Mouse (Mus musculus): Measurements from ENCODE around the gene Olfr78. TPM values are rescaled to one million over a fixed set of nuclear protein-coding genes. Genes with fewer than 3 reads are reported as not detected.

Olfr78 gene
- polyA plus RNA-seq, 1 experiment from 2014 or later: 0.16 TPM

Other genes with a start within 250 kb of the Olfr78 start
- not detected in 2 replicates for gene Olfr547, start 224.7 kb downstream of the Olfr78 start, polyA plus RNA-seq (2015; fragmentation: Nextera tagmentation; extraction: Ambion mirVana)
- gene Olfr548-ps1, start 218.6 kb downstream of the Olfr78 start, polyA plus RNA-seq (2015; fragmentation: Nextera tagmentation; extraction: Ambion mirVana): not detected in 2 replicates
- gene Olfr549, start 209.6 kb downstream of the Olfr78 start, polyA plus RNA-seq (2015; fragmentation: Nextera tagmentation; extraction: Ambion mirVana): not detected in 2 replicates
- gene Trim21, start 194.0 kb downstream of the Olfr78 start, polyA plus RNA-seq (2015; fragmentation: Nextera tagmentation; extraction: Ambion mirVana): 0.51 and 0.64 TPM in 2 replicates
- not detected in 2 replicates for gene Olfr550, start 188.0 kb downstream of the Olfr78 start, polyA plus RNA-seq (2015; fragmentation: Nextera tagmentation; extraction: Ambion mirVana)
- gene Olfr551, start 167.6 kb downstream of the Olfr78 start, polyA plus RNA-seq (2015; fragmentation: Nextera tagmentation; extraction: Ambion mirVana): not detected in 2 replicates
- gene Olfr552, start 161.7 kb downstream of the Olfr78 start, polyA plus RNA-seq (2015; fragmentation: Nextera tagmentation; extraction: Ambion mirVana): not detected in 2 replicates
- not detected in 2 replicates for gene Olfr553, start 141.3 kb downstream of the Olfr78 start, polyA plus RNA-seq (2015; fragmentation: Nextera tagmentation; extraction: Ambion mirVana)
- not detected in 2 replicates for gene Olfr554, start 121.0 kb downstream of the Olfr78 start, polyA plus RNA-seq (2015; fragmentation: Nextera tagmentation; extraction: Ambion mirVana)
- gene Olfr555, start 100.6 kb downstream of the Olfr78 start, polyA plus RNA-seq (2015; fragmentation: Nextera tagmentation; extraction: Ambion mirVana): not detected in 2 replicates
- not detected in 2 replicates for gene Olfr556, start 94.6 kb downstream of the Olfr78 start, polyA plus RNA-seq (2015; fragmentation: Nextera tagmentation; extraction: Ambion mirVana)
- gene Trim68, start 72.1 kb downstream of the Olfr78 start, polyA plus RNA-seq (2015; fragmentation: Nextera tagmentation; extraction: Ambion mirVana): 11.3 and 12.1 TPM in 2 replicates
- gene Olfr557, start 63.6 kb downstream of the Olfr78 start, polyA plus RNA-seq (2015; fragmentation: Nextera tagmentation; extraction: Ambion mirVana): not detected in 2 replicates
- 0.05 TPM in 1 of 2 replicates, not detected in the other for gene Olfr558, start 57.3 kb downstream of the Olfr78 start, polyA plus RNA-seq (2015; fragmentation: Nextera tagmentation; extraction: Ambion mirVana)
- not detected in 2 replicates for gene Olfr33, start 40.4 kb downstream of the Olfr78 start, polyA plus RNA-seq (2015; fragmentation: Nextera tagmentation; extraction: Ambion mirVana)
- gene Olfr559, start 32.0 kb downstream of the Olfr78 start, polyA plus RNA-seq (2015; fragmentation: Nextera tagmentation; extraction: Ambion mirVana): not detected in 2 replicates
- gene Olfr560, start 105 bp downstream of the Olfr78 start, polyA plus RNA-seq (2015; fragmentation: Nextera tagmentation; extraction: Ambion mirVana): not detected in 2 replicates
- gene Olfr561, start 11.8 kb upstream of the Olfr78 start, polyA plus RNA-seq (2015; fragmentation: Nextera tagmentation; extraction: Ambion mirVana): not detected in 2 replicates
- not detected in 2 replicates for gene Olfr564, start 44.0 kb upstream of the Olfr78 start, polyA plus RNA-seq (2015; fragmentation: Nextera tagmentation; extraction: Ambion mirVana)
- gene Olfr566, start 99.3 kb upstream of the Olfr78 start, polyA plus RNA-seq (2015; fragmentation: Nextera tagmentation; extraction: Ambion mirVana): not detected in 2 replicates
- gene Olfr568, start 117.7 kb upstream of the Olfr78 start, polyA plus RNA-seq (2015; fragmentation: Nextera tagmentation; extraction: Ambion mirVana): not detected in 2 replicates
- not detected in 2 replicates for gene Olfr569, start 131.4 kb upstream of the Olfr78 start, polyA plus RNA-seq (2015; fragmentation: Nextera tagmentation; extraction: Ambion mirVana)
- not detected in 2 replicates for gene Olfr570, start 135.1 kb upstream of the Olfr78 start, polyA plus RNA-seq (2015; fragmentation: Nextera tagmentation; extraction: Ambion mirVana)
- gene Olfr571, start 158.1 kb upstream of the Olfr78 start, polyA plus RNA-seq (2015; fragmentation: Nextera tagmentation; extraction: Ambion mirVana): not detected in 2 replicates
- gene Olfr572, start 164.9 kb upstream of the Olfr78 start, polyA plus RNA-seq (2015; fragmentation: Nextera tagmentation; extraction: Ambion mirVana): not detected in 2 replicates
- gene Olfr573-ps1, start 183.1 kb upstream of the Olfr78 start, polyA plus RNA-seq (2015; fragmentation: Nextera tagmentation; extraction: Ambion mirVana): not detected in 2 replicates
- not detected in 2 replicates for gene Olfr574, start 189.0 kb upstream of the Olfr78 start, polyA plus RNA-seq (2015; fragmentation: Nextera tagmentation; extraction: Ambion mirVana)
- not detected in 2 replicates for gene Olfr575, start 199.3 kb upstream of the Olfr78 start, polyA plus RNA-seq (2015; fragmentation: Nextera tagmentation; extraction: Ambion mirVana)
- gene Olfr576, start 203.2 kb upstream of the Olfr78 start, polyA plus RNA-seq (2015; fragmentation: Nextera tagmentation; extraction: Ambion mirVana): not detected in 2 replicates
- gene Olfr577, start 216.5 kb upstream of the Olfr78 start, polyA plus RNA-seq (2015; fragmentation: Nextera tagmentation; extraction: Ambion mirVana): not detected in 2 replicates
- gene Olfr578, start 229.9 kb upstream of the Olfr78 start, polyA plus RNA-seq (2015; fragmentation: Nextera tagmentation; extraction: Ambion mirVana): not detected in 2 replicates